Mouse (Mus musculus): ENCODE measurements around the gene Tob2.

- TF ChIP-seq CTCF (IDR thresholded peaks at IDR 0.05; ENCODE audit: borderline replicate concordance, control insufficient read depth, extremely low read depth, insufficient read depth, low read length, poor library complexity) (no peak), POLR2A (IDR thresholded peaks at IDR 0.05; ENCODE audit: control insufficient read depth, extremely low read depth, insufficient read depth, low read length, poor library complexity) (no peak)
Observed at GRCm38 (mm10) chr15:81856030-81856790, 2.4 kb downstream of the Tob2 start.
